Mouse (Mus musculus): ENCODE measurements at regions not wholly inside any gene's neighbourhood (a gene's known extent, or its start where the extent isn't known, plus 50 kb on each side); places are given as distances from the start of the nearest gene placed in this dataset.

DNA sequence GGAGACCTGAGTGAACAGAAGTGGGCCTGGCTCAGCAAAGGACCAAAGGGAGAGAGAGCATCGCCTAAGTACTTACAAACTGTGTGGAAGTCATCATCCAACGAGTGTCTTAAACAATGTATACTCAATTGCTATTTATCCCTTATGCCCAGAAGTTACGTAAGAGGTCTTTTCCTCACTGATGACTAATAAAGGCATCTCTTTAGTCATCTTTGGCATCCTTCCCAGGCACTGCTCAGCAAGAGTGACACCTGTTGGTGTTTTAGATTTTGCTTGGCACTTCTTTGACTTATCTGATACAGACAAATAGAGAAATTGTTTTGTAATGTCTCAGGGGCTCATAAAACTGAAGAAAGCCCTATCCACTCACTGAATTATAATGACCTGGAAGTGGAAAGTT, 59.4 kb upstream of the Cenpw start:
- DNase-seq (ENCODE audit: low read depth, low spot score), result no peak

- DNase-seq (ENCODE audit: low read depth, low spot score), result no peak
Observed at GRCm38 (mm10) chr10:30257889-30258288, 57.5 kb upstream of the Cenpw start.
